Mouse (Mus musculus): ENCODE data around the gene Ccn6.

Gene Ccn6

GRCm38 (mm10) chr10:39158306-39158705 is 5.3 kb downstream of the Ccn6 start:
- no peak for DNase-seq

GRCm38 (mm10) chr10:39157321-39157720 is 6.3 kb downstream of the Ccn6 start:
- DNase-seq = no peak

- no peak for DNase-seq
Measured at GRCm38 (mm10) chr10:39156719-39157118, 6.9 kb downstream of the Ccn6 start.

- no peak for DNase-seq
Measured at GRCm38 (mm10) chr10:39142216-39142615, 21.4 kb downstream of the Ccn6 start.

- DNase-seq = no peak
Measured at GRCm38 (mm10) chr10:39141401-39141800, 22.2 kb downstream of the Ccn6 start.

- no peak for DNase-seq
Measured at GRCm38 (mm10) chr10:39140843-39141242, 22.8 kb downstream of the Ccn6 start.

- no peak for DNase-seq
Measured at GRCm38 (mm10) chr10:39138761-39139160, 24.8 kb downstream of the Ccn6 start.

GRCm38 (mm10) chr10:39137766-39138165 is 25.8 kb downstream of the Ccn6 start:
- DNase-seq = no peak

GRCm38 (mm10) chr10:39133462-39134310 is 29.9 kb downstream of the Ccn6 start, which contains the start of the genes Fam229b and Tube1:
Fam229b (minus strand) TSS chr10:39133914.
Tube1 (plus strand) TSS chr10:39133976.
- DNase-seq = peak; percentile 95

GRCm38 (mm10) chr10:39121412-39121811 is 42.2 kb downstream of the Ccn6 start:
- DNase-seq = no peak

- no peak for DNase-seq
Measured at GRCm38 (mm10) chr10:39109489-39109874, 54.1 kb downstream of the Ccn6 start.

GRCm38 (mm10) chr10:39108837-39109488 is 54.6 kb downstream of the Ccn6 start:
- no peak for DNase-seq

GRCm38 (mm10) chr10:39106935-39107334 is 56.7 kb downstream of the Ccn6 start:
- no peak for DNase-seq

- DNase-seq = no peak
Measured at GRCm38 (mm10) chr10:39106413-39106812, 57.2 kb downstream of the Ccn6 start.

GRCm38 (mm10) chr10:39104803-39105449 is 58.7 kb downstream of the Ccn6 start:
- DNase-seq = no peak

Measured in kidney, adult 9 months (tissue).